Mouse (Mus musculus) heart, postnatal 4 days (tissue): ENCODE data around the gene Gal3st1. TPM values are rescaled to one million over a fixed set of nuclear protein-coding genes. Genes with fewer than 3 reads are reported as not detected.
"Not testable (repeated sequence)": the region's sequence is repeated elsewhere in the genome, so short reads cannot be mapped to it uniquely, and the experiment has no call there.

Experiments
- DNase-seq: peaks from one replicate; pipeline ENCODE4 v3.0.0; 2021
- total RNA-seq, 2 experiments: library from RNA; stranded (reverse); gene quantifications; 2 replicates each; pipeline ENCODE4 v1.2.3; 2021

The Gal3st1 gene
- under 1 TPM; 0.14 to 0.23 TPM for total RNA-seq

DNA sequence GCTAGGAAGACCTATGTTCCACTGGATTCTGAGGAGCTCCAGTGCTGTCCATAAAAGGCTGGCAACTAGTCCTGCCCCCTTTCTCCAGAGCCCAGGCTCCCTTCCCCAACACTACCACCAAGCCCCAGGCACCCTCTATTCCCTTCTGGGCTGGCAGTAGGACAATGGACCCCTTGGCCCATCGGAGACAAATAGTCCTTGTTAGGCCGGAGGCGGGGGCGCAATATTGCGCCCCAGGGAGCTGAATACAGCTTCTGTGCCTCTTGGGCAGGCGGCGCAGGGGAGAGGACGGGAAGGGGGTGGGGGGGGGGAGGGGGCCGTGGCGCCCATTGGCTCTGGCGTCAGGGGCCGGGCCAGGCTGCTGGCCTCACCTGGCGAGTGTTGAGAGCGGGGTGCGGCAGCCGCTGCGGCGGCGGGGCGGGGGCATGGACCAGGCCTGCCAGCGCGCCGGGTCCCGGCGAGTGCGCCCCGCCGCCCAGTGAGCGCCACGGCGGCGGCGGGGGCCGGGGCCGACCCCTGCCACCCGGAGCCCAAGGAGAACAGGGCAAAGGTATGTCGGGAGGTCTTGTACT is at the start of gene Gal3st1:
TSS of gene Gal3st1 (plus strand) at position 346 of the 572 bp plus-strand sequence.
- no peak for DNase-seq

DNA sequence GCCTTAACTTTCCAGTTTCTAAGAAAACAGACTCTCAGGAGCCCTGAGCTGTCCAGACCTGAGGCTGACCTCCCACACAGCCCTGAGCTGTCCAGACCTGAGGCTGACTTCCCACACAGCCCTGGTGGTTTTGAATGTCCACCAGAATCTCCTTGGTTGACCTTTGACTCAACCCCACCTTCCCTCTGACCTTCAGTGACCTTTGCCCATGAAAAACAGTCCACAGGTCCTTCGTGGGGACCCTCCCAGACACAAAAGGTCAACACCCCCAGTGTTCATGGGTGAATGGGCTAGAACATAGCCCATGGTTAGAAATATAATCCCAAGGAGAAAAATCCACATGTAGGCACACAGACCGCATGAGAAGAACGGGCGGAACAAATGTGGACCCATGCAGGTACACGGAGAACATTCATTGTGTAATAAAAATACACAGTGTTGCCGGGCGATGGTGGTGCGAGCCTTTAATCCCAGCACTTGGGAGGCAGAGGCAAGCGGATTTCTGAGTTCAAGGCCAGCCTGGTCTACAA is 49.6 kb upstream of the Gal3st1 start:
- DNase-seq, result no peak

DNA sequence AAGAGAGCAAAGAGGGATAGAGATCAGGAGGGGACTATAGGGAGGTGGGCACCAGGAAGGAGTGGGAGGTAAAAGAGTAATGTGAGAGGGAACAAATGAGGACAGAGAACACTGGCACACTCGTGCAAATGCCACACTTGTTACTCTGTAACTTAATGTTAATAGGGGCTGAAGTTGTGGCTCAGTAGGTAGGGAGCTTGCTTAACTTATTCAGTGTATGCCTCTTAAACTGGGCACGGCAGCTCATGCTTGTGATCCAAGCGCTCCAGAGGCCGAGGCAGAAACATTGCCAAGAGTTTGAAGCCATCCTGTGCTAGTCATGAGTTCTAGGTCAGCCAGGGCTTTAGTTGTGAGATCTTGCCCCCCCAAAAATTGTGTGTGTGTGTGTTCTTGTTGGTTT is 48.3 kb upstream of the Gal3st1 start:
- no peak for DNase-seq

DNA sequence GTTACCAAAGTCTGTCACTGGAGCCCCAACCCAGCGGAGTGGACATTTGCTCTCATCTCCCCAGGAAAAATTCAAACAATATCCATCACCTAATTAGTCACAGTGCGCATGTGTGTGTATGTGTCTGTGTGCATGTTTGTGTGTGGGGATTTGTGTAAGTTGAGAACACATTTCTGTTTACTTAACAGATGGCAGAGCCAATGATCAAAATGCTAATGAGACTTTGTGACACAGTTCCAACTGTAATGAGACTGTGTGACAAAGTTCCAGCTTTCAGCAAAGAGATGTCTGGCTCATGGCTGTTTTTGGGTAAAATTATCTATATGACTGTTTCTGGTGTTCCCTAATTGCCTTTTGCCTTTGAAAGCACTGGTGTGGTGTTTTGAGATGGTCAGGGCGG is 47.1 kb upstream of the Gal3st1 start:
- DNase-seq, result no peak

DNA sequence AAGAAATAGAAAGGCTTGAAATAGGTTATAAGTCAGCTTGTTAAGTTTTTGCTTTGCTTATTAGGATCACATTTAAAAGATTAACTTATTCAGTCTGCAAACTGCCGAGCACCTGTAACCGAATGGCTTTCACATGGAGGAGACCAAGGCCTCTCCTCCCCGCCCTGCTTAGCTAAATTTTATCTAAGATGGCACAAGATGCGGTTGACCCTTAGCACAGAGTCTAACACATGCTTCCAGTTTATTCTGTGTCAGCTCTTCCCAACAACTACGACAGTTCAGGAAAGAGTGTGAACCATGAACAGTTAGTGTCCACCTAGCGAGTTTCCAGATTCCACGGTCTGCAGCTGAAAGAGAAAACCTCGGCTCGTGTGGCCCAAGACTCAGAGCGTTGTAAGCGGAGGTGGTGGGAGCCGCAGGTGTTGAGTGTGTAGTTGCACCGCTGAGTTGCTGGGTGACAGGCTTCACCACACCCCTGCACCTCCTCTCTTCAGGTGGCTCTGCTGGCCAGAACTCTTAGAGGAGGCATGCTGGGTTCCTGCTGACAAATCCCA is 46.0 kb upstream of the Gal3st1 start:
- no peak for DNase-seq

DNA sequence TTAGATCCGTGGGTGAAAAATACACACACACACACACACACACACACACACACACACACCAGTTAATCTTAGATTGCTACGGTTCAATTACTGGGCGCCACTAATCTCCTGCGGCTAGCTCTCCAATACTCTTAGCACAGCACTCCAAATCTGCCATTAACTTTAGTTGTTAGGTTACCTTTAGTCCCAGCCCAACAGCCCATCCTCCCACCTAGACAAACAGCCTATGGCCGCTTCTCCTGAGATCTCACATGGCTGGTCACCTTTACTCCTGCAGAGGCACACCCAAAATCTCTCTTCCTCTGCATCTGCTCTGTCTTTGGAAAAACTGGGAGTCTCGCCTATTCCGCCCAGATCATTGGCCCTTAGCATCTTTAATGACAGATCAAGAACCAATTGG is 42.1 kb upstream of the Gal3st1 start:
- DNase-seq, result peak; percentile 1

DNA sequence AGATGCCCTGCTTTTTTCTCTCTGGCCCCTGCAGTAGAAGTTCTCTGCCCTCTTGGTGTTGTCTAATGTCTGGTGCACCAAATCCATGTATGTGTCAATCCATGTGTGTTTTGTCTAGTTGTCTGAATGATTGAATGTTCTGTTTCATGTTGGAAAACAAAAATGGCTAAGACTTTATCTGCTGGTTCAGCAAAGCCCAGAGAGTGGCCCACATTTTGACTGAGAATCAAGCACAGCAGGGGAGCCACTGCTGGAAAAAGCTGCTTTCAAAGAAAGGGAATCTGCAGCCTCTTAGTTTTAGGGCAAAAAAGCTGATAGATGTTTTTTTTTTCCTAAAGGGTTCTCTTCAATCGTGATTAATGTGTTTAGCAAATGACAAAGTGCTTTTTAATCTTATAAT is 37.0 kb upstream of the Gal3st1 start:
- DNase-seq, result no peak

DNA sequence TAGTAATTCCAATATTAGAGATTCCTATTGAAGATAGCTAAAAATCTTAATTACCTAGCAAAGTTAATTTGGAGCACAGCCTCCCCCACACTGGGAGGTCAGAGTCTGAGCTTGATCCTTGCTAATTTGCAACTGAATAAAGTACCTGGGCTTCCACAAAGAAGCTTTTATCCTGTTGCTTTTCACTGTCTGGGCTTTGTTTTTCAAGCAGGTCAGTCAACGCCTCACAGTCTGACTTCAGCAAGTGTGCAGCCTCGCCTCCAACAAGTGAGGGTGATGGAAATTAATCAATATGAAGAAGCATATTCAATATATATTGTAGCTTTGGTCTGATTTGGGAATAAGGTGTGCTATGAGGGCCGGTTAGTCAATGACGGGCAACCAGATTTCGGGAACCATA is 28.6 kb upstream of the Gal3st1 start:
- not testable (repeated sequence) for DNase-seq

DNA sequence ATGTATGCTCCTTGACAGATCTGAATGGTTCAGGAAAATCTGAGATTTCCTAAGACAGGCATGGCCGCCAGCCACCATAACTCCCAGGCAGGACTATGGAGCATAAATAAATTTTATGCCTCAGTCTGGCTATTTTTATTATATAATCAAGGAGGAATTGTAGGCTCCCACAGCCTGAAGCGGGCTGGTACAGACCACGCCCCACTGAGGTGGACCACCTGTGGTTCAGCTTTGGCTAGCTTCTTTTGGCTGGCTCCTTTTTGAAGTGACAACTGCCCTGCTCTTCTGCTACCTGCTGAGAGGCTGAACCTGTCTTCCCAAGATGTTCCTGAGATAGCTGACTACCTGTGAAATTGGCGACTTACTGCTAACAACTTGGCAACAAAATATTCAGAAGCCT is 28.1 kb upstream of the Gal3st1 start:
- not testable (repeated sequence) for DNase-seq

DNA sequence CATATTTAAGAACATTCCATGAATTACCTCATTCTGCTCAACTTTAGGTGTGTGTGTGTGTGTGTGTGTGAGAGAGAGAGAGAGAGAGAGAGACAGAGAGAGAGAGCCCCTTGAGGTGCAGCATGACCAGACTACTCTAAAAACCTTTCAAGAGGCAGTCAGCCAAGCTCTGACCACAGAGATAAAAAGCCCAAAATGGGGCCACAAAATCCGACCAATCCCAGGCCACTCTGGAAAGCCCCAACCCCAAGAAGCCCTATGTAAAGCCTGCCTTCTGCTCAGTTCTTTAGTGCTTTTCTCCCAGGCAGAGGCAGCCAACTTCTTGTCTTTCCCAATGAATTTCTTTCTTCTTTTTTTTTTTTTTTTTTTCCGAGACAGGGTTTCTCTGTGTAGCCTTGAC is 22.5 kb upstream of the Gal3st1 start:
- no peak for DNase-seq

DNA sequence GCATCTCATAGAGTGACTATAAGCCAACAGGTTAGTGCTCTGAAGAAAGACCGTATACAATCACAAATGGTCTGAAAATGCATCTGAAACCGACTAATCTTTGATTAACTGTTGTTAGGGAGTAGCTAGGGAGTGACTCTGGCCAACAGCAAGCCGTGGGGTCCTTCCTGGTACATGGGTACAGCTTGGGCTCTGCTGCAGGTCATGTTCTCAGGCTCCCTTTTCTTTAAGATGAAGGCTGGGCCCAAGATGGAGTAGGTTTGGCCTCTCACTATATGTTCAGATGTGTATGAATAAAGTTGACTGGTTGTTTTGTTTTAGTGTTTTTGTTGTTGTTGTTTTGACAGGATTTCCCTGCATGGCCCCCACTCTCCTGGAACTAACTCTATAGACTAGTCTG is 21.7 kb upstream of the Gal3st1 start:
- DNase-seq, result no peak

DNA sequence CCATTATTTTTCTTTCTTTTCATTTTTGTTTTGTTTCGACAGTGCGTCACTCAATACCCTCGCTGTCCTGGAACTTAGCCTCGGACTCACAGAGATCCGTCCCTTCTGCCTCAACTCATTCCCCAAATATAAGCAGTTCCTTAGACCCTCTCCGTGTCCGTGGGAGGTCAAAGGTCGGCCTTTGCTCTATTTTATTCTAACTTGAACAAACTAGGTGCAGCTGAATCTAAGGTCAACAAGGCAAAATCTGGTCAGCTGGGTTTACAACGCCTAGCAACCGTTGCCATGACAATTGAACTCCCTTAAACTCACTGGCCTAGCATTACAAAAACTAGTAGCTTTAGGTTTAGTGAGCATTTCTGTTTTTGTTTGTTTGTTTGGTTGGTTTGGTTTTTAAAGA is 20.3 kb upstream of the Gal3st1 start:
- DNase-seq, result peak; percentile 11

DNA sequence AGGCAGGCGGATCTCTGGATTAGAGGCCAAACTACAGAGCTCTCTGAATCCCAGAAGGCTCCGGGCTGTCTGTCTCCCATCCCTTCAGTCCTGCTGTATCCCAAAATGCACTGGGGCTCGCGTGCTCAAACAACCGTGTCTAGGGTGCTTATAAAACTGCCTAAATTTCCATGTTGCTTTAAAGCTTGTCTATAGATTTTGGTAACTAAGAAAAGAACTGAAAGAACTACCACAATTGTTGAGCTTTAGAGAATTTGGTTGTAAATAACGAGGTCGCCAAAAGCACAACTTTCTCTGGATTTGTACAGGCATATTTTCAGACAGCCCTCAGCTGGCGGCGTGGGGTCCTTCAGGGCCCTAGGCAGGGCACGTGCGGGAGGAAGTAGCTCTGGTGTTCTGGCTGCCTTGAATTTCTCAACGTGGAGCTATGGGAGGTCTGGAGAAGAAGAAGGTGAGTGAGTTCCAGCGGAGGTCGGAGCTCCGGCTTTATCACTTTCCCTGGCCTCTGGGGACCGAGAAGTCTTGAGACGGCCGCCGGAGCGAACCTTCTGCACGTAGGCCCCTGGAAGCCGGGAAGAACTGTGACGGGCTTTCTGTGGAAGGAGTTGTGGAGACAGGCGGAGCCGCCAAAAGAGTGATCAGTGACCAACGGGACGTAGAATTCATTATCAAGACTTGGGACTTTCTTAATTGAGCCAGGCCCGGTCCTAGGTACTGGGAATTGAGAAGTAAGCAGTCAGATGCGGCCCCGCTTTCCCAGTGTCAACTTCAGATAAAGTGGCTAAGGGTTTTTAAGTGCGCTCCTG is 19.6 kb upstream of the Gal3st1 start, which contains the start of gene Pes1:
TSS of gene Pes1 (plus strand) at position 366 of the 806 bp plus-strand sequence.
- peak; percentile 77 for DNase-seq

DNA sequence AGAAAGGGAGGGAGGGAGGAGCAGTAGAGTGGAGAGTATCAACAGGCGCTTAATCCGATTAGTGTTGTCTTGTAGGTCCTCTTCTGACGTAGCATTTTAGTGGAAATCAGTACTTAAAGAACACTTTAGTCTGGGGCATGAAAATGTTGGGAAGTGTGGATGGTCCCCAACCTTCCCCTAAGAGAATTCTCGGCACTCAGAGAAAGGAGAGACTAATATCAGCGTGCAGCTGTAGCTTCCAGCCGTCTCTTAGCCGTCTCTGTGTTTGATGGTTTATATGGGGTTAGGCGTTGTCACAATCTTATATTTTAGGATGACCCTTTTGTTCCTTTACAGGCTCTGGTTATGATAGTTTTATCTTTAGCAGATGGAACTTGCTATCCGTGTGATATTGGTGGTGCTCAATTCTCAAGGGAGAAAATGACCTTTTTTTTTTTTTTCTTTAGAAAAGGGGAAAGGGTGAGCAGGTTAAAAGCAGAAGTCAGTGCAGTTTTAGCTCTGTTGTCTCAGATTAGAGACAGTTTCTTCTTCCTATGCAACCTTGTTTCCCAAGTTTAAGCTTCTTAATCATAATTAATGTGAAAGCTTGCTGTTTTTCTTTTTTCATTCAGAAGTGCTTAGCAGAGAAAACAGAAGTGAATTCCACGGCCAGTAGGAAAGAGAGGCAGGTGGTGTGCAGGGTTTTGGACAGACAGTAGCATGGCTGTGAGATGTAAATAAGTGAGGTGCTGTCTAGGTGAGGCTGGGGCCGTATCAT is 18.8 kb upstream of the Gal3st1 start:
- DNase-seq, result no peak

DNA sequence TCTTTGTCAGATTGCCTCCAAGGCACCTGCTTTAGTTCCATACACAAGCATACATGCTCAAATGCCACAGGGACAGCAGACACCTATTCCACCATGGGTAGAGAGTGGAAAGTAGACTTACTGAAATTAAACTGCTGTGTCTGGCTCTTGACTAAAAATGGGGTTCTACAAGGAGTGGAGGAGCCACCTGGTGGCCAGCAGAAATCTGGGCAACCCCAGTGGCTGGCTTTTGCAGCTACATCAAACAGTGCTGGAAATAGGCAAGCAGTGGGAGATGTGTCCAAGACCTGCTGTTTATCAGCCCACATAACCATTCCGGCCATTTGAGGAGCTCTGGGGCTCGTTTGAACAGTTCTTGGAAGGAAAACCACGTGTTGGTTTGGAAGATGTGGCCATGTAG is 13.6 kb upstream of the Gal3st1 start:
- DNase-seq, result no peak

DNA sequence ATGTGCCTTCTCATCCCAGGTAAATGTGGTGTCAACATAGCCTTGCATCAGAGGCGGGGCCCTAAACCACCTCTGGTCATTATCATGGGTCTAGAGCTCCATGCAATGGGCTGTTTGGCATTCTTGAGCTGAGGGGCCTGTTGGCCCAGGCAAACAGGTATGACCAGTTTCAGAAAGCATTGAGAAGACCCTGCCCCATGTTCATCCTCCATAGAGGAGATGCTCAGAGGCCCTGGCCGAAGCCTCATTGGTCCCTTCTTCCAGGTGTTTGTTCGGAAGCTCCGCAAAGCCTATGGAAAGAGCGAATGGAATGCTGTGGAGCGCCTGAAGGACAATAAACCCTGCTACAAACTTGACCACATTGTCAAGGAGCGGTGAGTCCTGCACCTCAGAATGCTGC is 13.1 kb upstream of the Gal3st1 start:
- DNase-seq, result no peak

DNA sequence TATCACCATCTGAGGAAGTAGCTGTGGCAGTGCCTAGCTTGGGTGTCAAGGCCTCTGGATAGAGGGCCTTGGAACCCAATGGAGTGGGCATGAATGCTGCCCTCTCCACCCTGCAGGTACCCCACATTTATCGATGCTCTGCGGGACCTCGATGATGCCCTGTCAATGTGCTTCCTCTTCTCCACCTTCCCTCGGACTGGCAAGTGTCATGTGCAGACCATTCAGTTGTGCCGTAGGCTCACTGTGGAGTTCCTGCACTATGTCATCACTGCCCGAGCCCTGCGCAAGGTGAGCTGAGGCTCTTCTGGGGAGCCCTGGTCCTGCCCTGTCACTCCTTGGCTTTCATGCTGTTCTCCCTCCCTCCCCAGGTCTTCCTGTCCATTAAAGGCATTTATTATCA is 10.4 kb upstream of the Gal3st1 start:
- no peak for DNase-seq

DNA sequence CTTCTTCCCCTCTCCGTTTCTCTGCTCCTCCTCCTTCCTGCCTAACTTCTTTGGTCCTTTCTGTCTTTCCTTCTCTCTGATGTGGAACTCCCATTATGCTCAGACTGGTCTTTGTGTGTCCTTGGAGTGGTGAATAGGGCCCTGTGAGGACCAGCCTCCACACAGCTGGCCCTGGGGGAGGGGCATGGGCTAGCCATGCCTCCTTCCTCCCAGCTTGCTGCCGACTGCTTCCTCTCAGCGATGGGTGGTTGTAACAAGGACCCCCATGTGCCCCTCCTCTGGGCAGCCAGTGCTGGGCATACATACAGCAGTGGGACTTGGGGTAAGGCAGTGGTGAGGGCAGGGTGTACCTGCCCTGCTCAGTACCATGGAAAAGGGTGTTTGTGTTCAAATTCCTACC is 9.1 kb upstream of the Gal3st1 start:
- no peak for DNase-seq

DNA sequence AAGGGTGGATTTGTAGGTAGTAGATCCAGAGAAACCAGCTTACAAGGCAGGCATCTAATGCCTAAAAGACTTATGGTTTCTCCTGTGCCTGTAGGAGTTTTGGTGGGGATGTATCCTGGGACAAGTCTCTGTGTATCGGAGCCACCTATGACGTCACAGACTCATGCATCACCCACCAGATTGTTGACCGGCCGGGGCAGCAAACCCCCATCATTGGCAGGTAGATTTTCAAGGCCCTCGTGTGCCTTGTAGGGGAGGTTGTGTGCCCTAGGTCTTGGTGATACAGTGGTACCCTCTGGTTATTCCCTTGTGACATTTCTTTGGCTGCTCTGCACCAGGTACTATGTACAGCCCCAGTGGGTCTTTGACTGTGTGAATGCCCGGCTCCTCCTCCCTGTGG is 6.8 kb upstream of the Gal3st1 start, which contains the start of gene 4930556J24Rik:
TSS of gene 4930556J24Rik (minus strand) at position 101 of the 400 bp plus-strand sequence.
- no peak for DNase-seq

DNA sequence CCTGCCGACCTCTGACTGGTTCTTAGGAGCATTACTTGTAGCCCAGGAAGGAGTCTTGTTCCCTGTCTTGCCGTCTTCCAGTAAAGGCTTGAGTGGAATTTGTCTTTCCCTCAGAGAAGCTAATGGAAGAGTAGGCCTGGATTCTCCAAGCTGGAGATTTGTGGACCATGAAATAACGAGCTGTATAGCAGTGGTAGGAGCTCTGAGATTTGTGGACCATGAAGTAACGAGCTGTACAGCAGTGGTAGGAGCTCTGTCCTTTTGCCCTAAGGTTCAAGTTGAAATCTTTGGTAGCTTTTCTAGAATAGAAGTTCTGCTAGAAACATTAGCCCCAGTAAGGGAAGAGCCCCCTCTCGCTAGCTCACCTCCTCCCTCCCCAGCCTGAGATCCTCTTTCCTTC is 5.0 kb upstream of the Gal3st1 start:
- no peak for DNase-seq

DNA sequence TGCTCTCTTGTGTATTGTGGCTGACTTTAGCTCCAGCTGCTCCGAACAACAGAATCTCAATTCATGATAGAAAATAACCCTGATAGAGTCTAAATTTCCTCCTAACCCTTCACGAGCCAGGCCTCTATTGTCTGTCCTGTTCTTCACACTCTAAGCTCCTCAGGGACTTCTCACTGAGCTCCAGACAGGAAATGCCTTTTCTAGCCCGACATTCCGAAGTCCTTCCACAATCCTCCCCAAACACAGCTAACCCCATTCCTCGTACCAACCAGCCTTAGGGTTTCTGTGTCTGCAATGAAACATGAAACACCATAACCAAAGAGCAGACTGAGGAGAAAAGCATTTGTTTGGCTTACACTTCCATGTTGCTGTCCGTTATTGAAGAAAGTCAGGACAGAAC is 1.9 kb upstream of the Gal3st1 start:
- DNase-seq, result no peak

DNA sequence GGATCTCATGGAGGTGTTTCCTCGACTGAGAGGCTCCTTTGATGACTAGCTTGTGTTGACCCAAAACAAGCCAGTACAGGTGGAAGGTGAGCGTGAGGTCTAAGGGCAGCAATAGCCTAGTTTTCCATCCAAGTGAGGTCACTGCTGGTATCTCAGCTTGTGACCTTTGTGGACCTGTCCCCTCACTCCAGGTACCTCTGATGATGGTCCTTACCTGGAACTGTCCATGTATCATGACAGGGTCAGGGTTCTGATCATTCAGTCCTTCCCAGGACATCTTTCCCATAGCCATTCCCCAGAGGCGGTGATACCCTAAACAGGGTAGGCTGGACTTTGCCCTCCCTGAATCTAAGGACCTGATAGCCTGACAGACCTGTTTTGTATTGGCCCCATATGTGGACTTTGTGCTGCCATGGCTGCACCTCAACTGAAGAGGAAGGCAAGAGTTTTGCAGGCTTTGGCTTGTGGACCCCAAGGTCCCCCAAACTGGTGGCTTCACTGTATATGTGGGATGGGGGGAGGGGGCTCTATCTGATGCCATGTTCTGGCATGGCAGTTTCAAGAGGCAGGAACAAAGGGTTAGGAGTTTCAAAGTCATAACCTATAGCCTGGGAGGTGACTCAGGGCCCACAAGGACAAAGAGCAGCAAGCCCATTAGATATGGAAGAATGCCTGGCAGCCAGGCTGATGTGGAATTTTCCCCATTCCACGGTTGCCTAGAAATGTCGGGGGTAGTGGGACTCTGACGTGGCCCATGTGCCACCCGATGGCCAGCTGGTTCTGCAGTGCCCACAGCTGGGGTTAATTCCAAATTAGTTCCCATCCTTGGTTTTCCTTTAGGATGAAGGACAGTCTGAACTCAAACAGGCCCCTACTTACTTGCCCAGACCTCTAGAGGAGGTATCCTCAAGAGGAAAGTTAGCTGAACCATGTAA is 894 bp upstream of the Gal3st1 start:
- no peak for DNase-seq
